Mouse (Mus musculus): ENCODE results near the gene Rab11fip4. TPM values are rescaled to one million over a fixed set of nuclear protein-coding genes. Genes with fewer than 3 reads are reported as not detected.
A peak's percentile ranks its signal among the peaks of the same experiment; 100 is the strongest.

Gene Rab11fip4
- polyA plus RNA-seq, 1 experiment = 4.7 TPM

GRCm38 (mm10) chr11:79660361-79661205 lies 69.6 kb downstream of the Rab11fip4 start:
- WGBS = 2% methylated on average over 69 of the region's 69 CpGs
- Histone ChIP-seq H3K4me3 (replicated peaks; ENCODE audit: control insufficient read depth, low read depth, low read length) (peak overlapping the region; percentile 58), H3K4me1 (ENCODE audit: control insufficient read depth, insufficient read depth, low read length) (peaks cover 9% of the 10 kb centered on the region; the same call in 1 of the 2 replicates), H3K27ac (ENCODE audit: control insufficient read depth, insufficient read depth, low read depth, low read length, poor library complexity) (peak overlapping the region; percentile 26)
- TF ChIP-seq POLR2A (IDR thresholded peaks at IDR 0.05; ENCODE audit: borderline replicate concordance, control insufficient read depth, low read depth, low read length) = no peak
- TF ChIP-seq CTCF (IDR thresholded peaks at IDR 0.05; ENCODE audit: control insufficient read depth, insufficient read depth, low read length) = no peak

- Histone ChIP-seq H3K27ac (ENCODE audit: control insufficient read depth, insufficient read depth, low read depth, low read length, poor library complexity) (no peak overlapping the region), H3K4me3 (replicated peaks; ENCODE audit: control insufficient read depth, low read depth, low read length) (no peak overlapping the region), H3K4me1 (ENCODE audit: control insufficient read depth, insufficient read depth, low read length) (peaks cover 9% of the 10 kb centered on the region; the same call in 1 of the 2 replicates)
- WGBS = 82% methylated on average over 6 of the region's 6 CpGs
- no peak for TF ChIP-seq CTCF (IDR thresholded peaks at IDR 0.05; ENCODE audit: control insufficient read depth, insufficient read depth, low read length)
Observed at GRCm38 (mm10) chr11:79661877-79662545, 71.0 kb downstream of the Rab11fip4 start.

- Histone ChIP-seq H3K4me3 (replicated peaks; ENCODE audit: control insufficient read depth, low read depth, low read length) (no peak overlapping the region), H3K4me1 (ENCODE audit: control insufficient read depth, insufficient read depth, low read length) (peaks cover 7% of the 10 kb centered on the region; the same call in 1 of the 2 replicates), H3K27ac (ENCODE audit: control insufficient read depth, insufficient read depth, low read depth, low read length, poor library complexity) (no peak overlapping the region)
- TF ChIP-seq POLR2A (IDR thresholded peaks at IDR 0.05; ENCODE audit: borderline replicate concordance, control insufficient read depth, low read depth, low read length) (no peak), CTCF (IDR thresholded peaks at IDR 0.05; ENCODE audit: control insufficient read depth, insufficient read depth, low read length) (no peak)
- 78% methylated on average over 9 of the region's 9 CpGs for WGBS
Observed at GRCm38 (mm10) chr11:79663158-79663557, 72.1 kb downstream of the Rab11fip4 start.

GRCm38 (mm10) chr11:79663570-79663969 lies 72.6 kb downstream of the Rab11fip4 start:
- H3K4me3 ChIP-seq (replicated peaks; ENCODE audit: control insufficient read depth, low read depth, low read length) = no peak overlapping the region
- 42% methylated on average over 7 of the region's 7 CpGs for WGBS
- peaks cover 7% of the 10 kb centered on the region; the same call in 1 of the 2 replicates for H3K4me1 ChIP-seq (ENCODE audit: control insufficient read depth, insufficient read depth, low read length)
- no peak overlapping the region for H3K27ac ChIP-seq (ENCODE audit: control insufficient read depth, insufficient read depth, low read depth, low read length, poor library complexity)
- no peak for TF ChIP-seq CTCF (IDR thresholded peaks at IDR 0.05; ENCODE audit: control insufficient read depth, insufficient read depth, low read length)
- TF ChIP-seq POLR2A (IDR thresholded peaks at IDR 0.05; ENCODE audit: borderline replicate concordance, control insufficient read depth, low read depth, low read length) = no peak

GRCm38 (mm10) chr11:79666544-79666943 lies 75.5 kb downstream of the Rab11fip4 start:
- Histone ChIP-seq H3K27ac (ENCODE audit: control insufficient read depth, insufficient read depth, low read depth, low read length, poor library complexity) (no peak overlapping the region), H3K4me1 (ENCODE audit: control insufficient read depth, insufficient read depth, low read length) (peaks cover 6% of the 10 kb centered on the region), H3K4me3 (replicated peaks; ENCODE audit: control insufficient read depth, low read depth, low read length) (no peak overlapping the region)
- TF ChIP-seq POLR2A (IDR thresholded peaks at IDR 0.05; ENCODE audit: borderline replicate concordance, control insufficient read depth, low read depth, low read length) = no peak
- TF ChIP-seq CTCF (IDR thresholded peaks at IDR 0.05; ENCODE audit: control insufficient read depth, insufficient read depth, low read length) = no peak
- WGBS = 86% methylated on average over 8 of the region's 8 CpGs

GRCm38 (mm10) chr11:79669210-79669609 lies 78.2 kb downstream of the Rab11fip4 start:
- Histone ChIP-seq H3K27ac (ENCODE audit: control insufficient read depth, insufficient read depth, low read depth, low read length, poor library complexity) (peak overlapping the region; percentile 5; the same call in 1 of the 2 replicates), H3K4me3 (replicated peaks; ENCODE audit: control insufficient read depth, low read depth, low read length) (no peak overlapping the region), H3K4me1 (ENCODE audit: control insufficient read depth, insufficient read depth, low read length) (peaks cover 9% of the 10 kb centered on the region)
- 43% methylated on average over 6 of the region's 6 CpGs for WGBS
- TF ChIP-seq CTCF (IDR thresholded peaks at IDR 0.05; ENCODE audit: control insufficient read depth, insufficient read depth, low read length) = no peak
- TF ChIP-seq POLR2A (IDR thresholded peaks at IDR 0.05; ENCODE audit: borderline replicate concordance, control insufficient read depth, low read depth, low read length) = no peak

- TF ChIP-seq POLR2A (IDR thresholded peaks at IDR 0.05; ENCODE audit: borderline replicate concordance, control insufficient read depth, low read depth, low read length) = no peak
- 69% methylated on average over 3 of the region's 3 CpGs for WGBS
- Histone ChIP-seq H3K4me1 (ENCODE audit: control insufficient read depth, insufficient read depth, low read length) (peaks cover 10% of the 10 kb centered on the region), H3K4me3 (replicated peaks; ENCODE audit: control insufficient read depth, low read depth, low read length) (no peak overlapping the region), H3K27ac (ENCODE audit: control insufficient read depth, insufficient read depth, low read depth, low read length, poor library complexity) (no peak overlapping the region)
Observed at GRCm38 (mm10) chr11:79669947-79670346, 78.9 kb downstream of the Rab11fip4 start.

- no peak overlapping the region for H3K4me3 ChIP-seq (replicated peaks; ENCODE audit: control insufficient read depth, low read depth, low read length)
- H3K4me1 ChIP-seq (ENCODE audit: control insufficient read depth, insufficient read depth, low read length) = peaks cover 10% of the 10 kb centered on the region
- WGBS = 21% methylated on average over 7 of the region's 7 CpGs
- TF ChIP-seq CTCF (IDR thresholded peaks at IDR 0.05; ENCODE audit: control insufficient read depth, insufficient read depth, low read length) = no peak
- no peak for TF ChIP-seq POLR2A (IDR thresholded peaks at IDR 0.05; ENCODE audit: borderline replicate concordance, control insufficient read depth, low read depth, low read length)
- H3K27ac ChIP-seq (ENCODE audit: control insufficient read depth, insufficient read depth, low read depth, low read length, poor library complexity) = no peak overlapping the region
Observed at GRCm38 (mm10) chr11:79670411-79670945, 79.5 kb downstream of the Rab11fip4 start.
